Mouse (Mus musculus): ENCODE results near the gene Ctdnep1.

DNA sequence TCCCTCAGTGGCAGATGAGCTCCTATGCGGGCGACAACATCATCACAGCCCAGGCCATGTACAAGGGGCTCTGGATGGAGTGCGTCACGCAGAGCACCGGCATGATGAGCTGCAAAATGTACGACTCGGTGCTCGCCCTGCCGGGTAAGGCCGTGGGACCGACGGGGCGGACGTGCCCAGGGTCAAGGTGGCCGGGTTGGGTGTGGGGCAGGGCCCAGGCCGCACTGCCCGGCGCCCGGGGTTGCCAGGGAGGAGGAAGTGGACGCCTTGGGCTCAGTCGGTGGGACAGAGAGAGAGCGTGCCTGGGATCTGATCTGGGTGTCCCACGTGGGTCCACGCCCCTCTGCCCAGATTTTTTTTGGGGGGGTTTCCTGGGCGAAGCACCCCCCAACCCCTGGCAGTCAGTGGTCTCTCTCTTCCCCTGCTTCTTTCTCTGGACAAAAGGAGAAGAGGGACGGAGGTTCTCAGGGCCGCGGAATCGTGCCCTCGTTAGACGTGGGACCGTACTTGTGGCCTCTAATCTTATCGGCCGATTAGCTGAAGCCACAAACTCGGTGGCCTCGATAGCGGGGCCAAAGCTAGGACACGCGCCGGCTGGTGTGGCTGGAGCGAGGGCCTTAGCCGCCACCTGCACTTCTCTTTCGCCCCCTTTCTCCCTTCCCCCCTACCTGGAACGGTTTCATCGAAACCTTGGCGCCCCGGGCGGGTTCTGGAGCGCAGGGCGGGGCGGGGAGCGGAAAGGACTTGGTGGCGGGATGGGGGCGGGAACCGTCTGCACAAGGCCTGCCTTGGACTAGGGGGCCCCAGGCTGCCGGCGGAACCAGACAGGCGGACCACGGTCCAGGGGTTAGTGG is 14.7 kb upstream of the Ctdnep1 start:
- TF ChIP-seq CTCF (IDR thresholded peaks at IDR 0.05; ENCODE audit: extremely low read depth, insufficient read depth, low read length): no peak
- no peak for TF ChIP-seq POLR2A (IDR thresholded peaks at IDR 0.05; ENCODE audit: extremely low read depth, insufficient read depth, low read length)

Data from cortical plate, adult 2 months (tissue).